Mouse (Mus musculus) lung, postnatal 25 days (tissue): ENCODE measurements around the gene Azin2.
A peak's percentile ranks its signal among the peaks of the same experiment; 100 is the strongest.

Experiments
- DNase-seq: peaks from one replicate; pipeline ENCODE4 v3.0.0; 2022; ENCODE audit warnings: low spot score

Azin2 gene

DNA sequence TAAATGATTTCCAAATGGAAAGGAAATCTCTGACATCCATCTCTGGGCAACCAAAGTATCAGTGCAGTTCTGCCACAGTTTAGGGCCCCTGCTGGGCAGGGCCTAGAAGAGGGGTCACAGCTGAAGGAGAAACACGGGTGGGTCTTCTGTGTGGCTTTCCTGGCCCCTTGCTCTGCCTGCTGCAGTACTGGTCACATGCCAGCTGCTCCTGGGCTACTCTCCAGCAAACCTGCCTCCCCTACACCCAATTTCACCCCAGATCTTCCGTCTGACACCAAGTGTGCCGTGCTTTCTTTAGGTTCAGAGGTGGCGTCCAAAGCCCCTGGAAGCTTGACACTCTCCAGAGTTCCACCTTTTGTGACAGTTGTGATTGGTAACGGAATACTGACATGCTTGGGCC lies 26.6 kb downstream of the Azin2 start:
- no peak for DNase-seq

DNA sequence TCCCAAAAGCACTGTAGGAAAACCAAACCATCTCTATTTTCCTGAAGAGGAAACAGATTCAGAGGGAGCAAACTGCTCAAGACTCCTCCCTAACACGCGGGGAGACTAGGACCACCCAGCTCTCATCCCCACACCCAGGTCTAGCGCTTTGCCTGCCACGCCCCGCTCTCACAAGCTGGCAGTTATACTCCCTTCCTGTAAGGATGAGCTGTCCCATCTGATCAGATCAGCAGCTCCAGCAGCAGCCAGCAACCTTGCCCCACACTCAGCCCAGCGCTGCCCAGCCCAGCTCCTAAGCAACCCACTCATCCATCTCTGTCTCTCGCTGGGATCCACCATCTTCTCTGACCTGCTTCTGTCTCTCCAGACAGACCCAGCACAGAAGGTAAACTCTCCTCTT lies 29.5 kb downstream of the Azin2 start:
- DNase-seq: no peak

DNA sequence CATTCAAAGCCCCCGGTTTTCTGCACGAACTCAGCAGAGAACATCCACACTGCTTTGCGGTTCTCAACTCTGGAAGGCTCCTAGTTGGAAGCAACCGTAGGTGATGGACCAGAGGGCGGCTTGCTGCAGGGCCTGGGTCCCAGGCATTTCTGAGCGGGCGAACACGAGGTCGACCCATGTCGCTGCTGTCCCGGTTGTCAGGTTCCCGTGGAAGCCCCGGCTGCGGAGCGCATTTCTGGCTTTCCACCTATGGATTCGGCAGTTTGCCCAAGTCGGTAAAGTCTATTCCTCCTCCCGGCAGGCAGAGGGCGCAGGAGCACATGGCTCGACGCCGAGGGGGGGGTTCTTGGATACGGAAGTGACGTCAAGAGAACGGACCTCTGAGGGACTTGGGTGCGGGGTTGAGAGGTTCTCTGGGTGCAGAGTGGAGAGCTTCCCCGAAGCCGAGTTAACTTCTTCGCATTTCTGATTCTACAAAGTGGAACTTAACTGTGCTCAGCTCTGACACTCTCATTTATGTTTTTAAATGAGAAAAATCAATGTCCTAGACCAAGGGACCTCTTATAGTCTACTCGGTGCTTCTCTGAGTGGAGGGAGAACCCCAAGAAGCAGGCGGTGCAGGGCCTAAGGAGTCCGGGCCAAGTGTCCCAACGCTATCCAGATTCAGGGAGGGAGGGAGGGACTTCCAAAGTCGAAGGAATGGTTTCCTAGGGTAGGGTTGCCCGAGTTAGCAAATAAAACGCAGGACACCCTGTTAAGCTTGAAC lies 37.2 kb downstream of the Azin2 start:
- DNase-seq: peak; percentile 78

- DNase-seq: no peak
Observed at GRCm38 (mm10) chr4:128923603-128924002, 38.6 kb downstream of the Azin2 start.

DNA sequence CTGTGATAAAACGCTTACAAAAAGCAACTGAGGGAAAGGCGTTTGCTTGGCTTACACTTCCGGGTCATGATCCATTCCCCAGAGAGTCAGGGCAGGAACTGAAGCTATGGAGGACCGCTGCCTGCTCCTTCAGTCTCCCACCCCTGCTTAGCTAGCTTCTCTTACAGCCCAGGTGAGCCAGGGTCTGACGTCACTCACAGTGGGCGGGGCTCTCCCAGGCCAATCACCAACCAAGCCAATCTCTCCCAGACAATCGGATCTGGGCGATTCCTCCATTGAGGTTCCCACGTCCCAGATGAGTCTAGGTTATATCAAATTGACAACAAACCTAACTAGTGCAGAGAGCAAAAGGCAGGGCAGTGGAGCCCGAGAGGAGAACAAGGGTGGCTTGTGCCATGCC lies 43.1 kb downstream of the Azin2 start:
- peak; percentile 46 for DNase-seq

- DNase-seq: peak; percentile 89
Observed at GRCm38 (mm10) chr4:128918187-128918586, 44.1 kb downstream of the Azin2 start.

- no peak for DNase-seq
Observed at GRCm38 (mm10) chr4:128917756-128918155, 44.5 kb downstream of the Azin2 start.

GRCm38 (mm10) chr4:128917119-128917518 lies 45.1 kb downstream of the Azin2 start:
- peak; percentile 40 for DNase-seq

DNA sequence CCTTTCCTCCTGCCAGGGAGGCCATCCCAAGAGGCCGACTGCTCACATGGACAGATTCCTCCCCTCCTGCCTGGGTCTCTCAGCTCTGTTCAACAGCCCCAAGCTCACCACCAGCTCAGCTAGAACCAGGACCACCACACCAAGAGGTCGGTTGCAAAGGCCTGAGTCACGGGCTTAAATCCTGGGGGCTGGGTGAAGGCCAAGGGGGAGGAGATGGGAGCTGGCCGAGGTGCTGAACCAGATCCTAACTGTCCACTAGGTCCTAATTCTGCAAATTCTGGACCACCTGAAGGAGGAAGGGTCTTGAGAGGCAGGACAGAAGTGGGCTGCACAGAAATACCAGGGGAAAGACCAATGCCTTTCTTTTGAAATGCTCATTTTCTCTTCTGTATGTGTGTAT lies 48.4 kb downstream of the Azin2 start:
- no peak for DNase-seq

DNA sequence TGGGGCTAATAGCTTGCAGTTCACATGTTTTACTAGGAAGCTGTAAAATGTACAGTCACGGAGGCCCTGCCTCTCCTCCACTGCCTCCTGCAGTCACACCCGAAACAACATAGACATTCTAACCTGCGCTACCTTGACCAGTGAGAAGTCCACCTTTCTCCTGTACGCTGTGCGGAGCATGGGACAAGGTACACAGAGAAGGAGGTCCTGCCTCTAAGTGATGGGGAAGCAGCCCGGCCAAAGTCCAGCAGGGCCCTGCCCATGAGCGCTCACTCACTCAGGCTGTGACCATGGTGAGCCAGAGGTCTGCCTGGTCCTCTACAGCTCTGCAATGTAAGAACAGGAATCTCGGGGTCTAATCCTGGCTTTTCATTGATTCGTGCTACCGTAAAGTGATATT lies 50.2 kb downstream of the Azin2 start:
- DNase-seq: no peak

DNA sequence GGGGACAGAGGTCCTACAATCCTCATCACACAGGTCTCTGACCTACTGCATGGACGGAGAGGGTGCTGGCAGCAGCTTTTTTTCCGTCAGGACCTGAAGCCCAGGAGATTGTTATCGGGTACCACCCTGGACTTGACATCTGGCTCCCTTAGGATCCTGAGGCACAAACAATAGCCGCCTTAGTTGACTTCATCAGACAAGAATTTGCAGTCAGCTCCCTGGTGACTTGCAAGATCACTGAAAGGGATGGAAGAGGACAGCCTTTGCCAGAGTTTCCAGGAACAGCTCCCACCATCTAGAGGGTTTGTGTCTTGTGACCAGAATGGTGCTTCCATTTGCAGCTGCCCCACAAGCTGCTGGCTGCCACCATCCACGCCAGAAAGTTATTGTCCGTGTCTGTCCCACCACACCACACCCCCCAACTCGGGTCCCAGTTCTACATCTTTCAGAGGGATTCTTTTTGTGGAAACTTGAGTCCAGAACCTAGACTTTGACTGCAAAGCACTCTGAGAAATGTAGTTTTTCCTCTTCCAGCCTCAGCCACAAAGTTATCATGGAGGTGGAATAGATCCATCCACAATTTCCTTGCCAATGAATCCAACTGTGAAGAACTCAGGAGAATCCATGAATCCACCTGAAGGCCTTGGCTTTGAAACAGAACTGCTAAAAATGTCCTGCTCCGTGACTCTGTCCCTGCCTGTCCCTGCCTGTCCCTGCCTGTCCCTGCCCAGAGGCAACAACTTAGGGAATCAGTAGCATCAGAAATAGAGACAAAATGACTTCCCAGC lies 51.8 kb downstream of the Azin2 start:
- DNase-seq: no peak

DNA sequence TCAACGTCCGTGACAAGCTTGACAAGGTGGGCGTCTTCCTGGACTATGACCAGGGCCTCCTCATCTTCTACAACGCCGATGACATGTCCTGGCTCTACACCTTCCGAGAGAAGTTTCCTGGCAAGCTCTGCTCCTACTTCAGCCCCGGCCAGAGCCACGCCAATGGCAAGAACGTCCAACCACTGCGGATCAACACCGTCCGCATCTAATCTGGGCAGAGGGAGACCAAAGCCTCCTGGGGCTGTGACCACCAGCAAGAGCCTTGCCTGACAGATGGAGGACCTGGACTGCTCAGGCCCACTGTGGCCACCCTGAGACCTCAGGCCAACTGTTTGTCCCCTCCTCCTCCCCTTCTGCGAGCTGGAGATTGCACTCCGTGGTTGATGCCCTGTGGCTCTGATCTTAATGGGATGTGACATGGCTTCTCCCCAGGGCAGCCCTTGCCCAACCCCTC lies 52.8 kb downstream of the Azin2 start:
- DNase-seq: no peak

GRCm38 (mm10) chr4:128908586-128909377 lies 53.5 kb downstream of the Azin2 start:
- DNase-seq: peak; percentile 63

- DNase-seq: peak; percentile 82
Observed at GRCm38 (mm10) chr4:128907238-128907968, 54.8 kb downstream of the Azin2 start.

GRCm38 (mm10) chr4:128906757-128907156 lies 55.5 kb downstream of the Azin2 start:
- no peak for DNase-seq

DNA sequence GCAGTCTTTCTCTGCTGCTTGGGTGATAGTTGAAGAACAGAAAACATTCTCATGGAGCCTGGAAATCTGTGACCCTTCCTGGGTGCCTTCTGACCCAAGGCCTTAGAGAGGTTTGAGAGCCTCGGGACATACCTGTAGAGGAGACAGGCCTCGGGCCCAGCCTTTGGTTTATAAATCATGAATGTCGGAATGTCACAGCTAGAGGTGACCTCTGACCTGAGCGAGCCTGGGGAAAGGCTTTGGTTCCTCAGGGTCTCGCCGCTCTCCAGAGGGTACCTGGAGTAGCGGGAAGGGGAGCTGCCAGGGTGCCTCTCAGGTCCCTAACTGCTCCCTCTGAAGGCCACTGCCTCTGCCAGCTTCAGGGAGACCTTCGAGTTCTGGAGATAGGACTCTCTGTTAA lies 57.0 kb downstream of the Azin2 start:
- no peak for DNase-seq

DNA sequence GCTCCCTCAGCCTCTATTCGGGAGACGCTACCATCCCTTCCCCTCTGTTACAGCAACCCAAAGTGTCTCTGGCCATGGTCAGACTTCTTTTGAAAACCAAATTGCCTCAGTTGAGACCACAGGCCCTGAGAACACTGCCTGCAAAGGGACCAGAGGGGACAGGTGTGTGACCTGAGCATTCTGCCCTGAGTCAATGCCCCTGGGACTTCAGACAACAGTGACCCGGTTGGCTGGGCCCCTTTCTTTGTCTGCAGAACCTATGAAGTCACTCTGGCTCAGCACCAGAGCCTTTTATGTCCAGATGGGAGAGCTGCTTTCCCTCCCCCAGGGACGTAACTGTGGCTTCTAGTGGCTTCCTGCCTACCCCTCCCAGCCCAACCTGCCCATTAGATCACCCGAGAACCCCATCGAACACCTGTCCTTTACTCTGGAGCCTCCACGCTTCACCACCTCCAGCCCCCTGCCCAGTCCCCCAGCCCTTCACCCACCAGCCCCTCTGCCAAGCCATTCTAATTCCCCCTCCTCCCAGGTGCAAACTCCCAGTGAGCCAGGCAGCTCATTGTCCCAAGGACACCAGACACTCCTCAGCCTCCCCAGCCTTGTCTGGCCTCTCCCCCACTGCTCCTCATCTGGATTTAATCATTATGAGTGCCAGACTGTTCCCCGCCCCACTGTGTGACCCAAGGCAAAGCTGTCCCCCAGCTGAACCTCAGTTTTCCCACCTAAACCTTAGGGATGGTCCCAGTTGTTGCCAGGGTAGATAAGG lies 58.0 kb downstream of the Azin2 start:
- DNase-seq: no peak

- no peak for DNase-seq
Observed at GRCm38 (mm10) chr4:128902390-128902789, 59.9 kb downstream of the Azin2 start.

GRCm38 (mm10) chr4:128900484-128900883 lies 61.8 kb downstream of the Azin2 start:
- DNase-seq: no peak

- peak; percentile 74 for DNase-seq
Observed at GRCm38 (mm10) chr4:128899332-128899731, 62.9 kb downstream of the Azin2 start.

GRCm38 (mm10) chr4:128897911-128898421 lies 64.3 kb downstream of the Azin2 start:
- DNase-seq: peak; percentile 55
